Mouse (Mus musculus) adrenal gland, postnatal 4 days (tissue): ENCODE measurements around the gene Slc11a2. TPM values are rescaled to one million over a fixed set of nuclear protein-coding genes. Genes with fewer than 3 reads are reported as not detected.
"Not testable (repeated sequence)": the region's sequence is repeated elsewhere in the genome, so short reads cannot be mapped to it uniquely, and the experiment has no call there.

Source experiments
- DNase-seq, 2 experiments: peaks; one replicate each; pipeline ENCODE4 v3.0.0; 2021 to 2022; ENCODE audit warnings: low spot score in 2 of 2, mixed read lengths in 2 of 2
- total RNA-seq, 2 experiments: library from RNA; stranded (reverse); gene quantifications; 2 replicates each; pipeline ENCODE4 v1.2.3; 2021

The Slc11a2 gene
- total RNA-seq, 2 experiments from 2014 or later = 73.1 to 89.5 TPM

DNA sequence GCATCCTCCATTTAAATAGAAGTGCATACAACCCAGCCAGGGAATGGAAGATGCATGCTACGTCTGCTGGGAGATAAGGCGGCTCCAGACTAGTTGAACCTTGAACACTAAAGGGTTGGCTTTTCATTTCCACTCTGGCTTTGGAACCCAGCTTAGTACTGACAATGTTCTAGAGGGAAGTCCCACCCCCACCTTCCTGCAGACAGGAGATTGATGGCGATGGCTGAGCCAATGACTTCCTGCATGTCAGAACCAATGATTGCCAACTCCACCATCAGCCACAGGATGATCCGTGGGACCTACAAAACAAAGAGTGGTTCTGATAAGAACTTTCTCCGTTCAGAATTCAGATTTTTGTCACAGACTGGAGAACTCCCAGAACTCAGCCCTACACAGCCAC lies 18.8 kb downstream of the Slc11a2 start:
- DNase-seq = no peak

DNA sequence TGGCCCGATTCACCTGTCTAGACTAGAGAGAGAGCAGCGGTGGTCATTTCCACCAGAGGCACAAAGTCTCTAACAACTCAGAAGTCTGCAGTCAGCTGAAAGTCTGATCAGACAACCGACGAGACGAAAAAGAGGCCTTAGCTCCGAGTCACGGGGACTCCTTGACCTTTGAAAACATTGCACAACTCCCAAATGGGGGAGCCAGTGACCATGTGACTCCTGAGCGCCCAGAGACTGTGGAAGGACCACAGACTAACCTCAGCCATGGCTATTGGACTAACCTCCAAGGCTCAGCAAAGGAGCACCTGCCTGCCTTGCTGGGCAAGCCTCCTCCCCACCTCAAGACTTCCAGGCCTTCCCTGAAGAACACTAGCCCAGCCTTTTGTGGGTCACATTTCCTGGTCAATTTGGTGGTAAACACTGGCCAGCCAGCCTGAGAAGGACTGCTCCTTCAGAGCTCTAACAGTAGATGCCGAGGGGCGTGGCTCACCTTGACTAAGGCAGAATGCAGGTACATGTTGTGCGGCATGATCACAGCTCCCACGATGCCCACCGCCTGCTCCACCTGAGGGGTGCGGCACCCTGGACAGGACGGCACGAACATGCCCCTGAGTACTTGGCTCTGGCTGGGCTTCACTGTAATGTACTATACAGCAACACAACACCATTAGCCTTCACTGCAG lies 21.4 kb downstream of the Slc11a2 start:
- DNase-seq = no peak

DNA sequence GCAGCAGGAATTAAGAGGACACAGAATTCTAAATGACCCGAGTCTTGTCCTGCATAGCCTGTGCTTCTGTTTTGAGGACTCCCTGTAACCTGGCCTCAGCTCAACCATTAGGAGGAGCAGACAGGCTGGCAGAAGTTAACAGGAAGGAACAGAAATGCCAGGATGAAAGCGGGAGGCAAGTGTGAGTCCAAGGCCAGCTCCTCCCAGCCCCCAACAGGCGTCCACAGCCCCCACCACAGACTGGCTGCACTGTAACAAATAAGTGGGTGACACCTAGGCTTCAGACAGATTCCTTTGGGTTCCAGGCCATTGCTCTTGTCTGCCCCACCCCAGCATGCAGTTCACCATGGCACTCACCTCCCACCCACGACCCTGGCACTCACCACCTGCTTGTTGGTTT lies 22.1 kb downstream of the Slc11a2 start:
- DNase-seq = no peak

DNA sequence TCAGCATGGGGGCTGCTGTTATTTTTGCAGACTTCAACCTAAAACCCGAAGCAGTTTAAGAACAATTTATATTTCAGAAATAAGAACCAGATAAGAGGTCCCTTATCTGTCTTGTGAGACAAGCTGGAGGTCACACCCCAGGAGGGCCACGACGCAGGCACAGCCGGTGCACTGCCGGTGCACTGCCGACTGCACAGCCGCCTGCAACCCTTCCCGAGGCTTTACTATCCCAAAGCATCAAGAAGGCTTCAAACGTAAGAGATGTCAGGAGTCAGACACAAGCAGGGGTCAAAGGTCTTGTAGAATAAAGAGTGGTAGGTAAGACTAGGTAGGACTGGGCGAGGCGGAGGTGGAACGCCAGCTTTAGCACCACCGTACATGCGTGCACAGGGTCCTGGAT lies 22.5 kb downstream of the Slc11a2 start:
- no peak for DNase-seq

DNA sequence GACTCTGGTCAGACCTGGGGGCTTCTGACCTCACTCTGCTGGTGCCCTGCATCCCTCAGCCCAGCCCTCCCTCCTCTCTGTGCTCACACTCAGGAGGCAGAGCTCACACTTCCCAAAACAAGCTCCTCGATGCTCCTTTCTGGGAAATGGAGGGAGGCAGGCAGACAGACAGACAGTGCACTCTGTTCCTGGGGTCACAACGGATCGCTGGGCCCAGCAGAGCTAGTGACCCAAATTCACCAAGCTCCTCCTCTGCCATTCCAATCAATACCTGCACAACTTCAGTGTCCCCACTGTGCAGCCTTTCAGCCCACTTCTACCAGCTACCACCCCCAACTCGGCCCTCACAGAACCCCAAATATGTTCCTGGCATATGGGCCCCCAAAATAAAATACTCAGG lies 23.1 kb downstream of the Slc11a2 start:
- DNase-seq = no peak

DNA sequence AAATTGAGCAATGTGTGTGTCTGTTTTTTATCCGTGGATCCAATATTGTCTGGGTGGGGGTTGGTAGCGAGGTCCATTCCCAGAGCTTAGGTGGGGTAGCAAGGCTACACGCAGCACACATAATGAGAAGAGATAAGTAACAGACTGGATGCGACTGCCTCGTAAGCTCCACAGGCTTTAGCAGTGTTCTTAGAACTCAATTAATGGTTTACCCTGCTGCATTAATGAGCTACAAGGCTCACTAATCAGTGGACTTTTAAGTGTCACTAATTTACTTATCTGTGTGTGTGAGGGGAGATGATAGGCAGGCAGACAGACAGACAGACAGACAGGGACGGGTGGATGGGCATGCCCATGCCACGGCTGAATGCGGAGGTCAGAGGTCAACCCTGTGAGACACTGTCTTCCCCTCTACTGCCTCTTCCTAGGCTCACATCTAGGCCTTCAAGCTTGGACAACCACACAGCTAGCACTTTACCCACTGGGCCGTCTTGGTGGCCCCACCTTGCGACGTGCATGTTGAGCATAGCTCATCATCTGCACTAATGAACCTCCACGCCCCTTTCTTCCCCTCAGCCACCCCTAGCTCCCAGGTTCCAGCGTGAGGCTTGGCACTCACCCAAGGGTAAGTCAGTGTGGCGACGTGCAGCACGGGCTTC lies 24.2 kb downstream of the Slc11a2 start:
- DNase-seq = no peak

DNA sequence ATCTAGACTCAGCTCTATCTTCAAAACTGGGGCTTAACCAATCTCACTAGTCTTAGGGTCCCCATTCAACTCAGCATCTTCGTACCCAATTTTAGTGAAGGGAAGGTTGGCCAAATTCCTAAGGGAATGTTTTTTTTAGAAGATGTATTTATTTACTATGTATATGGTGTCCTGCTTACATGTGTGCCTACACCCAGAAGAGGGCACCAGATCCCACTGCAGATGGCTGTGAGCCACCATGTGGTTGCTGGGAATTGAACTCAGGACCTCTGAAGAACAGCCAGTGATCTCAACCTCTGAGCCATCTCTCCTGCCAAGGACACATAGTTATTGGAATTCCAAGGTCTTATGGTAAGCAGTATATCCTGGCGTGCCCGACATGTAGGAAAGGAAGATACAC lies 29.3 kb downstream of the Slc11a2 start:
- no peak for DNase-seq

DNA sequence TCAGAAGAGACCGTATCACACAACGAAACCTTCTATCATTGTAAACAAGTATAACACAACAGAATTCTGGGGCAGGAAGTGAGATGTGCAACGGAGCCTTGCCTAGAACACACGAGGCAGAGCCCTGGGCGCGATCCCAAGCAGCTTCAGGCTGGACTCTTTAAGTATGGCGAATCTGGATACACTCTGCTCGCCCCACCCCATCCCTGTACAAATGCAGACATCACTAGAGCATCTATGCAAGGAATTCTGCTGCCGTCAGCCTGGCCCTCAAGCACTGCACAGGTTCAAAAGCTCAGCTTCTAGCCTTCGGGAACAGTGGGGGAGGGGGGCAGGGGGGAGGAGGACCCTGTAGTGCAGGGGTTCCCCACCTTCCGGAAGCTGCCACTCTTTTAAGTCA lies 31.9 kb downstream of the Slc11a2 start:
- DNase-seq = no peak

DNA sequence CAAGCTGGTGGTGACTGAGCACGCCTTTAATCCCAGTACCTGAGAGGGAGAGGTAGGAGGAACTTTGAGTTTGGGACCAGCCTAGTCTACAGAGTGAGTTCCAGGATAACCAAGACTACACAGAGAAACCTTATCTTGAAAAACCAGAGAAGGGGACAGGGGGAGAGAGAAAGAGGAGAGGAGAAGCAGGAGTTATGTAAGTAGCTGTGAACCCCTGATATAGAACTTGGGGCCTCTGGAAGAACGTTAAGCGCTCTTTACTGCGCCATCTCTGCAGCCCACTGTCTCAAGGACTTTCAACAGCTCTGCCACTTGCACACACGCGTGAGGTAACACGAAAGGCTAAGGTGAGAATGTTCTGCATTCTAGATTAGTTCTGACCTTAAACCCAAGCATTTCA lies 33.3 kb downstream of the Slc11a2 start:
- DNase-seq = no peak

DNA sequence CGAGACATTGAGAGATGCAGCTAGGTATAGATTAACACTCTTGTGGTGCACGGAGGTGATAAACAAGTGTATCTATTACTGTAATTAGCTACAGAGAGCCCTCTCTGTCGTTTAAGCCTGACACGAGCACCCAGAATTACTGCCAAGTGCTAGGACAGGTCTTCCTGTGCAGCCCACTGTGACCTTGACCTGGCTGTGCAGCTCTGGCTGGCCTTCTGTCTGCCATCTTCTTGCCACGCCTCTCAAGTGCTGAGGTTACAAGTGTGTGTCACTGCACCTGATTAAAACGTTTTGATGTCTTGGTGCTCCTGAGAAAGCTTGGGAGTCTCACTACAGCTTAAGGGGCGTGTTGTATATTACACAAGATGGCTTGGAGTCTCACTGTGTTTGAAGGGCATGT lies 33.8 kb downstream of the Slc11a2 start:
- DNase-seq = no peak

DNA sequence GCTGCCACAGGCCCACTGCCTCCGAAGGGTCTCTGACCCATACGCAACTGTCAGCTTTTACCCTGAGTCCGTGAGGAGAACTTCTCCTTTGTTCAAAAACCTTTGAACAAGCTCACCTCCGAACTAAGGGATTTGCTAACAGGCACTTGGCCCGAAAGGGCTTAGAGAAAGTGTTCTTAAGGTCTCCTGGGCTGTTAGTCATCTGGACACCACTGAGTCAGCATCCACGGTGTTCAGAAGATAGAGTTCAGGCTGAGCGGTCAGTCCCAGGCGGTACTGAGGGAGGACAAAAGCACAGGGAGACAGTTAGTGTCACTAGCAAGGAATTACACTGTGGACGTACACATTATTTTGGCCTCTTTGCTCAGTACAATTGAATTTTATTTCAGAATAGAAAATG lies 36.0 kb downstream of the Slc11a2 start:
- DNase-seq = no peak

DNA sequence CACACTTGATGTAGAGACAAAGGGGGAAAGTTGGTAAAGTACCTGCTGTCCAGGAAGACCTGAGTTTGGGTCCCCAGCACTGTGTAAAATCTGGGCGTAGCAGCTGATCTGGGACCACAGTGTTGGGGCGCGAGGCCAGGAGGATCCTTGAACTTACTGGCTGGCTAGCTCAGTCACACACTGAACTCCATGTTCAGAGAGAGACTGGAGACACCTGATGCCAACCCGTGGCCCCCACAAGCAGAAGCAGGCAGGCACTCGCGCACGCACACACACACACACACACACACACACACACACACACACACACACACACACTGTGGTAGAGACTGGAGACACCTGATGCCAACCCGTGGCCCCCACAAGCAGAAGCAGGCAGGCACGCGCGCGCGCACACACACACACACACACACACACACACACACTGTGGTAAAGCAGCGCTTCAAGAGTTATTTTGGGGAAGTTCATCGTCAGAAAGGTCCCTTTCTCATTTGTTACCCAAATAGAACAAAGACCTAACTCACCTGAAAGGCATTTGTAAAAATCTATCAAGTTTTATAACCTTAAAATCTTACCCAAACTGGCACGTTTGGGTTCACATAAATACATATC lies 36.5 kb downstream of the Slc11a2 start:
- DNase-seq = no peak

DNA sequence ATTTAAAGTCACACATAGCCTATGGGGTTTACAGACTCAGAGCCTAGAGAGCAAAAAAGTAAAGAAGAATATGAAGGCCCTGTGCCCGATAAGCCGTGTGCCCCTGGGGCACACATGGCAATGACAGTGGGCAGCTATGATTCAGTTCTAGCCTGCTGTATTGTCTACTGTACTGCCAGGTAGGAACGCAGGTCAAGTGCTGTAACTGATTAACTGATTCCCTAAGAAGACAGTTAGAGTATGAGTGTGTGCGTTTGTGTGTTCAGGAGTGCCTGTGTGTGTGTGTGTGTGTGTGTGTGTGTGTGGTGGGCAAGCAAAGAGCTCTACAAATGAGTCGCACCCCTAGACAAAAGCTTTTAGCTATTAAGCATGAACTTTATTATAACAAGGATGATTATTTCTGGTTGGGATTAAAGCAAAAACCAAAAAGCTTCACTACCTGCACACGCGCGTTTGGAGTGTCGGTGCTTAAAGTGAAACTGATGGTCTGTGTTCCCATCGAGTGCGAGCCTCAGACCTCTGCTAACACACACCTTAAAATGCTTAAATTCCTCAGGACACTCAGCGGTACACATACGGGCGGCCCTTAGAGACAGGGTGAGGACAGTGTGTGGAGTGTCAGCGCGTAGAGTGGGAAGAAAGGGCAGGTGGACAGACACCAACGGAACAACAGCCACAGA lies 37.2 kb downstream of the Slc11a2 start:
- DNase-seq = no peak

DNA sequence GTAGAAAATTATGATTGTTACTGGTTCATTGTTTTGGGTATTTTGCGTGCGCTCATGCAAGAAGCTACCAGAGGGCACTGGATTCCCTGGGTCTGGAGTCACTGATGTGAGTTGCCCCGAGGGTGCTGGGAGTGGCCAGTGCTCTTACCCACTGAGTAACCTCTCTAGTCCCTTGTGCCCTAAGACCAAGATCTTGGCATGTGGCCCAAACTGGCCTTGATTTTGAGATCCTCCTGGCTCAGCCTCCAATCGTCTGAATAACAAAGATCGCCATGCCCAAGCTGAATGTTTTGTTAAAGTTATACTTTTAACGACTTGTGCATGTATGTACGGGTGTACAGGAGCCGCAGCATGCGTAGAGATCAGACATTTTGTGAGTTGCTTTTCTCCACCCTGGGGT lies 39.2 kb downstream of the Slc11a2 start:
- no peak for DNase-seq

DNA sequence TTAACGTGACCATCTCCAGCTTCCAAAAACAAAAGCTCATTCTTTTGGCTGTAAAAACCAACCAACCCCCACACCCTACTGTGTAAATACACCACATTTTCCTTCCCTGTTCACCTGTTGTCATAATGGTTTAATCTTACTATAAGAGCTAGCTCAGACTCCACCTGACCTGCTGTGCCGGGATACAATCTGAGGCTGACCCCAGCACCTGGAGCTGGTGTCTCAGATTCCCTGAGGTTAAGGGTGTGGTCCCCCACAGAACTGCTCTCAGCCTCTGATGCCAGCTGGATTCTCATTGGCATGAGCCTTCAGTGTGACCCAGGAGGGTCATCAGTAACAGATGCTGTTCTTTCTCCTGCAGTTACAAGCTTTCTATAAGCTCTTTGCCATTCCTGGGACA lies 44.8 kb downstream of the Slc11a2 start:
- no peak for DNase-seq

DNA sequence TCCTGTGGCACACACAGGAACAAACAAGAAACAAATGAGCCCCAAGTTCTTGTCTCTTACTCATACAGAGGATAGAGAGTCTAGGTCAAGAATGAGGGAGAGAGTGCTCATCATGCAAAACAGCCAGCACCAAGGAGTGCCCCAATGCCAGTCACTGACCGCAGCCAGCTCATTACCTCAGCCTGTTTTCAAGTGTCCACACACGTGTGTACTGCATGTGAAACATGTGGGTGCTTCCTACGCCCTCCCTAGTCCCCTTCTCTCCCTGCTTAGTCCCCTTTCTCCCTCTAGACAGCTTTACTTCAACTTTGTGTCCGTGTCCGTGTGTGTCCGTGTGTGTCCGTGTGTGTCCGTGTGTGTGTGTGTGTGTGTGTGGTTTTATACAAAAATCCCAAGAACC lies 45.2 kb downstream of the Slc11a2 start:
- DNase-seq = no peak

DNA sequence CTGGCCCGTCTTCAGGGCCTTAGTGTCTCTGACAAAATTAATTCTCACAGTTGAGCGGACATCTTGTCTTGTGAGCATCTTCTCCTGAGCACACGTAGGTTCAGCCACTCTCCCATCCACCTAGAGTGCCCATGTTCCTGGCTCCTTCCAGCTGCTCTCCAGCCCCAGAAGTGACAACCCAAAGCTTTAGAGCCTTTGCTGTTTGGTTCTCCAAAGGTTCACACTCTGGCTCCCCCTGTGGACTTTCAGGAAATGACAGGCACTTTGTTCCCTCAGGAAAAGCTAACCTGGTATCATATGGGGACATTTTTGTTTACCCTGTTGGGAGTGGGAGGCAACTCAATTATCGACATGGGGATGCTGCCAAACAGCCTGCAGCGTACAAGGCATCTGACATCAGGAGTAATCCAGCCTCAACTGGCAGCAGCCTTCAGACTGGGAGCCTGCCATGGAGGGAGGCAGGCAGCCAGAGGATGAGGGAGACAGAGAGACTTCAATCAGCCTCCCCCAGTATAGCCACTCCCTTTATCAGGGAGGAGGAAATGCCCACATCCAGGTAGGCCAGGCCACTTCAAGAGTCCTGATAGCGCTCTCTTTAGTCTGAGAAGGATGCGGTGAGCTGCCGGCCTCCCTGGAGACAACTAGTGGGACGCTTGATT lies 46.9 kb downstream of the Slc11a2 start:
- not testable (repeated sequence) for DNase-seq

DNA sequence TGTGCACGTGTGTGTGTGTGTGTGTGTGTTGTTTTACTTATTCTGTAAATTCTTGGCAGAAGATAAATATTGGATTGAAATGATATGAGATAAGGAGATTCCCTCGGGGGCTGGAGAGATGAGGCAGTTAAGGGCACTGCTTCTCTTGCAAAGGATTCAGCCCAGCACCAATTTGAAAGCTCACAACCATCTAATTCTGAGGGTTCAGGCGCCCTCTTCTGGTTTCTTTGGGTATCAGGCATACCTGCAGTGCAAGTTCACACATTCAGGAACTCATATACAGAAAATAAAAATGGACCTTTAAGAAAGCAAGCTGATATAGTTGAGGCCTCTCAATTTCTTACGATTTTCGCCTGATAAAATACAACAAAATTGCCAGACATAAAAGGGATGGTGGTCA lies 49.8 kb downstream of the Slc11a2 start:
- peak in 1 of 2 experiments; percentile 44 for DNase-seq

DNA sequence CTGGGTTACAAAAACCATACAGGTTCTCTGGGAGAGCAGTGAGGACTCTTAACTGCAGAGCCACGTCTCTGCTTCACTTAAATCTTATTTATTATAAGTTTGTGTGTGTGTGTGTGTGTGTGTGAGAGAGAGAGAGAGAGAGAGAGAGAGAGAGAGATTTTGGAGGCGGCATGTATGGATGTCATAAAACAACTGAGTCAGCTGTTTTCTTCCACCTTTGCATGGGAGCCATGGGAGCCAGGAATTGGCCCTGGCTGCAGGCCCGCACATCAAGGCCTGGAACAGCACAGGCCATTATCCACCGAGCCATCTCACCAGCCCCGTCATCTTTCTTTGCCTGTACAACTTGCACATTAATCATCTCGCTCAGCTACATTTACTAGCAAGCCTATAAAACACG lies 57.8 kb downstream of the Slc11a2 start:
- no peak for DNase-seq

DNA sequence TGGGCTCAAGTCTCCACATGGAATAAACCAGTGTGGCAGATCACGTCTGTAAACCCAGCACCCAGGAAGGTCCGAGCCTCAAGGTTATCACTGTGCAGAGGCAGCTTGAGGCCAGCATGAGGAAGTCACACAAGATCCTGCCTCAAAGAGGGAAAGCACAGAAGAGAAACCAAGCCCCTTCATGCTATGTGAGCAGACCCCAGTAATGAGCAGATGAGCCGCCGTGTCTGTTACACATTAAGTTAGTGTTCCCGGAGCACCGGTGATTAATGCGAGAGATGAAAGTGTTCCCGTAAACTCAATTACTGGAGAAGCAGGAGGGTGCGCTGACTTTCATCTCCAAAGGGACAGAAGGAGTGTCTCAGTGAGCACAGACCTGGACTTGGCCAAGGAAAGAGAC lies 58.9 kb downstream of the Slc11a2 start:
- DNase-seq = not testable (repeated sequence)

DNA sequence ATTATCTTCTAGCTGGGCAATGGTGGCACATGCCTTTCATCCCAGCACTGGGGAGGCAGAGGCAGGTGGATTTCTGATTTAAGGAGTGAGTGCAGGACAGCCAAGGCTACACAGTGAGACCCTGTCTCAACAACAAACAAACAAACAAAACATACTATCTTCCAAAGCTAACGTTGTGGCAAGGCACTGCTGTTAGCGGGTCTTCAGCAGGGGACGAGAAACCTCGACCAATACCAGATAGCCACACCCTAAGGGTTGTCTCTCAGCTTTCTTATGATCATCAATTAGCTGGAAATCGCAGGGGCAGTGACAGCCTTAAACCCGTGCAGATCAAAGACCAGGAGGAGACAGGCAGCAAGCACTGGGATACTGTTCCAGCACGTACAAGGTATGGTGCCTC lies 60.6 kb downstream of the Slc11a2 start, which contains the start of gene Higd1c:
Gene Higd1c (plus strand): TSS at position 301 of the 400 bp plus-strand sequence.
- no peak for DNase-seq

DNA sequence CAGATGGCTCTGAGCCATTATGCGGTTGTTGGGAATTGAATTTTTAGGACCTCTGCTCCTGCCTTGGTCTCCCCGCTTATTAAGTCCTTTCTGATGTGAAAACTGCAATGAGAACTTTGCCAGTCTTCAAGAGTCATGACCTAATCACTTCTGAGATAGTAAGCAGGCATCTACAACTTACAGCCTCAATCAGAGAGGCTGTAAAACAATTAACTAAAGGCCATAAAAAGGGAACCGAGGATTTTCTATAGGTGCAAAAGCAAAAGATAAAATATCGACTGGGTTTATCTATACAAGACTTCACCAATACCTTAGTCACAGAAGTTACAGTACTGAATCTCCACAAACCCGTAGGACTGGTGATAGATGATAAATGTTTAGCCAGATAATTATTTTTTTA lies 69.0 kb downstream of the Slc11a2 start:
- no peak for DNase-seq
